Mouse (Mus musculus): ENCODE measurements at regions not wholly inside any gene's neighbourhood (a gene's known extent, or its start where the extent isn't known, plus 50 kb on each side); places are given as distances from the start of the nearest gene placed in this dataset.
"Not testable (repeated sequence)": the region's sequence is repeated elsewhere in the genome, so short reads cannot be mapped to it uniquely, and the experiment has no call there.

DNA sequence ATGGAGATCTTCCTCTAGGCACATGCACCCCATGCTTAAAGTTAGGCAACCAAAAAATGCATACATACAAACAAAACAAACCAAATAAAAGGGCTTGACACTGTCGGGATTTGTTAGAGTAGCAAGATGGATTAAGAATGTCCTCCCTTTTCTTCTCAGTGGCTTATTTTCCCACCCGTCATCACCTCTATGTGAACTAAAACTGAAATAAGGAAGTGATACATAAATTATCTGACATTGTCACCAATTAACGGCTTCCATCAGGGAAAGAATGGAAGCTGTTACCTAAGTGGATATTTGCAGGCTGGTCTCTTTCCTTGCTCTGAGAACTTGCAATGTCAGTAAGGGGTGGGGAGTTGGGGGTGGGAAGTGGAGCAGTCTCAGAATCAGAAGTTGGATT lies 541.5 kb downstream of the Diaph3 start:
- Histone ChIP-seq H3K9me3 (no peaks in the 10 kb centered on the region), H3K9ac (no peak overlapping the region), H3K36me3 (no peaks in the 10 kb centered on the region), H3K27ac (replicated peaks) (no peak overlapping the region), H3K4me1 (replicated peaks) (no peaks in the 10 kb centered on the region), H3K4me3 (no peak overlapping the region), H3K27me3 (no peaks in the 10 kb centered on the region), H3K4me2 (no peak overlapping the region)
- ATAC-seq (ENCODE audit: low read depth): no peak
- whole genome bisulfite sequencing: 64% methylated on average over 3 of the region's 3 CpGs

DNA sequence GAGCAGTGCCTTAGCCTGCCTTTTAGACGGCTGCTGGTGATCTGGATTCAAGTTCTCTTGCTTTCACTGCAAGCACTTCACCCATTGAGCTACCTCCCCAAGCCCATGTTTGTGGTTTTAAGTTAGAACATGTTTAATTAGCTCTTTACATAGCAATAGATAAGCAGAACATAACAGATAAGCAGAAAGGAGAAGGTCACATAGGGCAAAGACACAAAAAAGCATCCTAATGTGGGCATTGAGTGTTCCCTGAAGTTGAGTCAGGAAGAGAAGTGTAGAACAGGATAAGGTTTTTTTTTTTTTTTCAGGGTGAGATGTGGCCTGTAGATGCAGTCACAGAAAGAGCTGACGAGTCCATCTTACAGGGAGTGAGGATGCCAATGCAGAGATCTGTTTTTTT lies 552.5 kb downstream of the Diaph3 start:
- H3K4me2 ChIP-seq: no peak overlapping the region
- ATAC-seq (ENCODE audit: low read depth): no peak
- H3K4me1 ChIP-seq (replicated peaks): no peaks in the 10 kb centered on the region
- no peak overlapping the region for H3K4me3 ChIP-seq
- no peak overlapping the region for H3K27ac ChIP-seq (replicated peaks)
- H3K36me3 ChIP-seq: no peaks in the 10 kb centered on the region
- H3K27me3 ChIP-seq: no peaks in the 10 kb centered on the region
- WGBS: 87% methylated on average over 2 of the region's 2 CpGs
- no peak overlapping the region for H3K9ac ChIP-seq
- no peaks in the 10 kb centered on the region for H3K9me3 ChIP-seq

DNA sequence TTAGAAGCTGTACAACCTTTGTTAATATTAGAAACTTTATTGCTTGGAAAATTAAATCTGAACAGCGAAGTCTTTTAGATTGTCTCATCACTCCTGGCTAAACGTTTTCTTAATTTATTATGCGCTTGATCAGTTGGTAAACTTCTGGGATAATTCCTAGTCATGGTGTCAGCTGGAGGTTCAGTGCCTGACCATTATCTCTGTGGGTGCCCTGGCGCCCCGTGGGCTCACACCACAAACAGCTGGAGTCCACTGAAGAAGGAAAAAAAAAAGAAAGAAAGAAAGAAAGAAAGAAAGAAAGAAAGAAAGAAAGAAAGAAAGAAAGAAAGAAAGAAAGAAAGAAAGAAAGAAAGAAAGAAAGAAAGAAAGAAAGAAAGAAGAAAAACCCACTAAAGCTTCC lies 555.1 kb downstream of the Diaph3 start:
- H3K36me3 ChIP-seq; H3K4me2 ChIP-seq; H3K27me3 ChIP-seq; H3K27ac ChIP-seq (replicated peaks); H3K9ac ChIP-seq; H3K4me1 ChIP-seq (replicated peaks); ATAC-seq (ENCODE audit: low read depth); H3K4me3 ChIP-seq; H3K9me3 ChIP-seq: not testable (repeated sequence)
- 40% methylated on average over 5 of the region's 5 CpGs for WGBS

DNA sequence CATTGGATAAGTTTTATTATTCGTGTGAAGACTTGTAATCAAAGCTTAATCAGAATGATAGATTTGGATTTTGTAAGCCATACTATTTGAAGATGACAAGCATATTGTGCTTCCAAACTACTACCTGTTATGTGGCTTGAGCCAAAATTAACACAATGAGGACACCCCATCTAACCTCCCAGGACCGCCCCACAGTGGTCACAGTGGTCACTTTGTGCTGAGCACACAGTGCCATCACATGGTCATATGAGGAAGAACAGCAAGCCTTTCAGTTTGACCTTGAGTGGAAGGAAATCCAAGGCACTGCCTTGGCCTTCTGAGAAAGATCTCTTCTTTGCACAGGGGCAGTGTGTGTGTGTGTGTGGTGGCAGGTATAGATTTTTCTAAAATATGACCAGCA lies 578.3 kb downstream of the Diaph3 start:
- H3K9ac ChIP-seq: no peak overlapping the region
- H3K27me3 ChIP-seq: no peaks in the 10 kb centered on the region
- H3K4me3 ChIP-seq: no peak overlapping the region
- no peak overlapping the region for H3K4me2 ChIP-seq
- no peaks in the 10 kb centered on the region; the same call in 1 of the 2 replicates for H3K4me1 ChIP-seq (replicated peaks)
- H3K9me3 ChIP-seq: no peaks in the 10 kb centered on the region
- no peaks in the 10 kb centered on the region for H3K36me3 ChIP-seq
- WGBS: 62% methylated on average over 2 of the region's 2 CpGs
- H3K27ac ChIP-seq (replicated peaks): no peak overlapping the region
- no peak for ATAC-seq (ENCODE audit: low read depth)

DNA sequence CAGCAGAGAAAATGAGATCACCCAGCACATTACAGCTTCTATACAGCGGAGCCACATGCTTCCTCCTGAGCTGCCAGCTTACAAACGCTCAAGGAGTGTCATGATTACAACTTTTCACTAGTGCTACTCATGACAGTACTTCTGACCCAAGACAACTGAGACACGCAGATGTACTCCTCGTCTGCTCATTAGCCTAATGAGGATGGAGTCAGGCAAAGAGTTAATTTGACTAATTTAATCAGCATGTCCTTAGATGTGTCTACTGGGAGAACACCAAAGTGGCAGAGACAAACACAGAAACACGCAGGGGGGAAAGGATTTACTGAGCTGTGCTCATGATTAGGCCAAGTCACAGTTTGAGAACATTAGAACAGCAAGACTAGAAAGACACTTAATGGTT lies 603.0 kb downstream of the Diaph3 start:
- no peak overlapping the region for H3K9ac ChIP-seq
- no peaks in the 10 kb centered on the region for H3K36me3 ChIP-seq
- H3K9me3 ChIP-seq: no peaks in the 10 kb centered on the region
- no peaks in the 10 kb centered on the region for H3K4me1 ChIP-seq (replicated peaks)
- no peak overlapping the region for H3K4me2 ChIP-seq
- H3K27ac ChIP-seq (replicated peaks): no peak overlapping the region
- 68% methylated on average over 5 of the region's 5 CpGs for WGBS
- ATAC-seq (ENCODE audit: low read depth): no peak; the same call in 1 of the 2 replicates
- no peaks in the 10 kb centered on the region for H3K27me3 ChIP-seq
- no peak overlapping the region for H3K4me3 ChIP-seq

DNA sequence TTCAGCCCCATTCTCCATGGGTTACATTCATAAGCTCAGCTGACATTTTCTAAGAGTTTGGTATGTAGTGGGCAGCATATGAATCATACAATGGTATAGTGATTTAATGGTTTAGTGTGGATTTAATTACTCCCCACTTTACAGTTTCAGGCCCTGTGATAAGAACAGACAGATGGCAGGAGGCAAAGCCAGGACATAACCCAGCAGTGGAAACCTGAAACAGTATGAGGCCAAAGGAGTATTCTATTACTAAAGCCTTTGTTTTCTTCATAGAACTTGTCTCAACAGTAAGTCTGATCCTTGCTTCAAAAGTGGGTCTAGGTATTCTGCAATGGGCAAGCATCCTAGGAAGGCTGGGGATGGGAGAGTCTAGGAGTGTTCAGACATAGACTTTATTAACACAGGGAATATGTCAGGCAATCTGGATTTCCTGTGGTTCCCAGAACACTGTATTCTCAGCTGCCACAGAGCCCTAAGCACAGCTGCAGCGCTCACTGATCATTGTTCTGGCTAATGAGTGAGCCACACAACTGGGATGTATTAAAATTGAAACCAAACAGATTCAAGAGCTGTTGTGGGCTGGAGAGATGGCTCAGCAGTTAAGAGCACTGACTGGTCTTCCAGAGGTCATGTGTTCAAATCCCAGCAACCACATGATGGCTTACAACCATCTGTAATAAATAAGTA lies 604.6 kb downstream of the Diaph3 start:
- no peaks in the 10 kb centered on the region for H3K36me3 ChIP-seq
- no peak overlapping the region for H3K9ac ChIP-seq
- no peaks in the 10 kb centered on the region for H3K27me3 ChIP-seq
- H3K27ac ChIP-seq (replicated peaks): no peak overlapping the region
- WGBS: 83% methylated on average over 1 of the region's 1 CpGs
- no peaks in the 10 kb centered on the region for H3K4me1 ChIP-seq (replicated peaks)
- ATAC-seq (ENCODE audit: low read depth): no peak
- no peak overlapping the region for H3K4me2 ChIP-seq
- no peak overlapping the region for H3K4me3 ChIP-seq
- H3K9me3 ChIP-seq: no peaks in the 10 kb centered on the region

DNA sequence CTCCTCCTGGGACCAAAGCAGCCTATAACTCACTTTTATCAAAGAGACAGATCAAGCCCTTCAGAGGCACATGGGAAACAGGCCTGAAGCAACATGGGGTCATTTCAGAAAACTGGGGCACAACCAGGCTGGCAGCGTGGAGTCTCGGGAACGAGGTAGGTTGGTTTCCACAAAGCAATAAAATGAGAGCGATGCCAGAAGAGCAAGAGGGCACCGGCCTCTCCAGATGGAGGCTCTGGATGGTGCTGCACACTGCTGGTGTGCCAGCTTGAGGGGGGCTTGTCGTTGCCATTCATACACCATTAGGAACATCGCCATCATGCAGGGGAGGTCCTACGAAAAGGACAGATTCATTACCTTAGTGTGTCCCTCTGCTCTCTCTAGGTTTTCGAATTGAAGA lies 630.6 kb downstream of the Diaph3 start:
- no peak overlapping the region for H3K4me2 ChIP-seq
- no peaks in the 10 kb centered on the region for H3K36me3 ChIP-seq
- no peak overlapping the region for H3K4me3 ChIP-seq
- H3K4me1 ChIP-seq (replicated peaks): no peaks in the 10 kb centered on the region
- H3K27ac ChIP-seq (replicated peaks): no peak overlapping the region
- H3K9me3 ChIP-seq: no peaks in the 10 kb centered on the region
- WGBS: 91% methylated on average over 9 of the region's 9 CpGs
- ATAC-seq (ENCODE audit: low read depth): no peak
- H3K27me3 ChIP-seq: no peaks in the 10 kb centered on the region
- H3K9ac ChIP-seq: no peak overlapping the region

DNA sequence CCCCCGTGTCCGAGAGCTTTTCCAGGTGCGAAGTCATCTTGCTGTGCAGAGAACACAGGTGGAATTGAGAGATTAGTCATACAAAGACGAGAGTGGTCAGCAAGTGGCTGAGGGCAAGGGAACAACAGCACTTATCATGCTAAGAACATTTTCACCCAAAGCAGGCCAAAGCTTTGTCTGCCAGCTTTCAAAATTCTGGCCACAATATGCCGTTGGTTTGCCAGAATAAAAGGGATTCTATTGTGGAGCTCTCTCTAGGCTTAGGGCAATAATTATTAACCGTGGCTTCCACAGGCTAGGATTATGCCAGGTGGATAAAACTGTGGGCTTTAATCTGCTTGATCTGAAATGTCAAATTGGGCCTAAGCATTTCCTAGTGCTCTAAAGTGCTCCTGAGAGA lies 631.3 kb downstream of the Diaph3 start:
- 90% methylated on average over 6 of the region's 6 CpGs for WGBS
- Histone ChIP-seq H3K36me3 (no peaks in the 10 kb centered on the region), H3K4me1 (replicated peaks) (no peaks in the 10 kb centered on the region), H3K27me3 (no peaks in the 10 kb centered on the region), H3K9ac (no peak overlapping the region), H3K4me2 (no peak overlapping the region), H3K9me3 (no peaks in the 10 kb centered on the region), H3K4me3 (no peak overlapping the region), H3K27ac (replicated peaks) (no peak overlapping the region)
- no peak for ATAC-seq (ENCODE audit: low read depth)

DNA sequence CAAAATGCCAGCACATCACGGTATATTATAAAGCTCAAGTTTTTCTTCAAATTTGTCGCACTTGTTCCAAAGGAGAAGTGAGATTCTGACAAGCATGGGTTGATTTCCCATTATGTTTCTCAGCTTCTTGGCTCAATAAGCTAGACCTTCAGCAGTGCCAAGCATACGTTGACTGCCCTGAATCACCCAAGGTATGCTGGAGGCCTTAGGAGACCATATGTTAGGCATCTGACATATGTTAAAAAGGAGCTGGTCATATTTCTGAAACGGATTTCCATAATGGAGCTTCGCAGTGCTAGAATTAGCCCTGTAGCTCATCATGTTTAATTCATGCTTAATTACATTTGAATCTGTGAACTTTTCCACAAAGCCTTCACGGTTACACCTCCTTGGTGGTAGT lies 634.7 kb downstream of the Diaph3 start:
- Histone ChIP-seq H3K4me2 (no peak overlapping the region), H3K9ac (no peak overlapping the region), H3K4me3 (no peak overlapping the region), H3K27ac (replicated peaks) (no peak overlapping the region), H3K9me3 (no peaks in the 10 kb centered on the region), H3K36me3 (no peaks in the 10 kb centered on the region), H3K27me3 (no peaks in the 10 kb centered on the region), H3K4me1 (replicated peaks) (no peaks in the 10 kb centered on the region)
- no peak for ATAC-seq (ENCODE audit: low read depth)
- 63% methylated on average over 6 of the region's 6 CpGs for WGBS

DNA sequence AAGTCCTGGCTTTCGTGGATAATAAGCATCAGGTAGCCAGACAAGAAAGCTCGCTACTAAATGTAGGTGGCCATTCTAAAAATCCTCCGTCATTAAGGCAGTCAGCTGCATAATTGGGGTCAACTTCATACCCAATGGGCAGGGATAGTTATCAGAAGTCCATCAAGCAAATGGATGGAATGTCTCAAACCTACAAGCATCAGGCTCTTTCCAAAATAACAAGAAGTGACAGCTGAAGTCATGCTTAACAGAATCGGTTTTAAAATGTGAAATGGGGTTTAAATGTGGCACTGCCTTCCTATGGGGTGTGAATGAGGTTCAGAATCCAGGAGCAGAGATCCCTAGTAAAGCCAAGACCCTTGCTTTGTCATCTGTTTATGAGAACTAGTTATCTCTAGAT lies 650.2 kb downstream of the Diaph3 start:
- Histone ChIP-seq H3K27me3 (no peaks in the 10 kb centered on the region), H3K4me2 (0 out of 2 replicates have a peak overlapping the region, but pooled peaks have one; percentile 8), H3K36me3 (no peaks in the 10 kb centered on the region), H3K9me3 (no peaks in the 10 kb centered on the region), H3K4me3 (no peak overlapping the region), H3K9ac (no peak overlapping the region), H3K27ac (replicated peaks) (peak overlapping the region; percentile 52; the same call in 1 of the 2 replicates), H3K4me1 (replicated peaks) (peaks cover 24% of the 10 kb centered on the region)
- no peak for ATAC-seq (ENCODE audit: low read depth)
- WGBS: 88% methylated on average over 4 of the region's 4 CpGs

DNA sequence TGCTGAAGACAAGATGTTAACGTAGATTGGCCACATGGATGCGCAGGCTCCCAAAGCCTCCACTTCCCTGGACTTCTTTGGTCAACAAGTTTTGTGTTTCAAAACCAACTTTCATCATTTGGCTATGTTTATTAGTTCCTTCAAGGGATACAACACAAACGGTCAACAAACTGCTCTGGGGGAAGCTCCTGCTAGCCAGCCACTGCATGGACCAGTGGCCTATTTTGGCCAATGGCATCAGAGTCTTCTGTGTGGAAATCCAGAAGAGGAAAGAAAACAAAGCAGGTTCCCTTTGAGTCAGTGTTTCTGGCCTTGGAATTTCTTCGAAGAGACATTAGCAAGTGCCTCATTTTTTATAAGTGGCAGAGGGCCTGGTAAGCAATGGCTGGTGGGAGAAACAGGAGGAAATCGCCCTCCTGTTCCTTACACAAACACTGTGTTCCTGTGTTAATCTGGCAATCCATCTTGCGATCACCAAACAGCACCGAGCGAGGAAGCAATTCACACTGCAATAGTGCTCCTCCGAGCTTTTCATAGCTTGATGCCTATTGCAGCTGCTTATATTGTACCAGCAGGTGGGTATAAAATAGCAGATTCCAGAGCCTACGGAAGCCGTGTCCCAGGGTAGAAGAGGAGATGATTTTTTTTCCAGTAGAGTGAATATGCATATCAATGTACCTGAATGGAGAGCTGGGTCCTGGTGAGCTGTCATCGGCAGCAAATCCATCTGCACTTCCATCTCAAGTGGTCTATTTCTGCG lies 651.0 kb downstream of the Diaph3 start:
- peak; percentile 71 for ATAC-seq (ENCODE audit: low read depth)
- no peak overlapping the region for H3K4me3 ChIP-seq
- 48% methylated on average over 13 of the region's 13 CpGs for WGBS
- H3K9ac ChIP-seq: no peak overlapping the region
- peaks cover 24% of the 10 kb centered on the region for H3K4me1 ChIP-seq (replicated peaks)
- no peaks in the 10 kb centered on the region for H3K27me3 ChIP-seq
- no peaks in the 10 kb centered on the region for H3K9me3 ChIP-seq
- peak overlapping the region; percentile 52 for H3K27ac ChIP-seq (replicated peaks)
- no peaks in the 10 kb centered on the region for H3K36me3 ChIP-seq
- H3K4me2 ChIP-seq: 0 out of 2 replicates have a peak overlapping the region, but pooled peaks have one; percentile 8

DNA sequence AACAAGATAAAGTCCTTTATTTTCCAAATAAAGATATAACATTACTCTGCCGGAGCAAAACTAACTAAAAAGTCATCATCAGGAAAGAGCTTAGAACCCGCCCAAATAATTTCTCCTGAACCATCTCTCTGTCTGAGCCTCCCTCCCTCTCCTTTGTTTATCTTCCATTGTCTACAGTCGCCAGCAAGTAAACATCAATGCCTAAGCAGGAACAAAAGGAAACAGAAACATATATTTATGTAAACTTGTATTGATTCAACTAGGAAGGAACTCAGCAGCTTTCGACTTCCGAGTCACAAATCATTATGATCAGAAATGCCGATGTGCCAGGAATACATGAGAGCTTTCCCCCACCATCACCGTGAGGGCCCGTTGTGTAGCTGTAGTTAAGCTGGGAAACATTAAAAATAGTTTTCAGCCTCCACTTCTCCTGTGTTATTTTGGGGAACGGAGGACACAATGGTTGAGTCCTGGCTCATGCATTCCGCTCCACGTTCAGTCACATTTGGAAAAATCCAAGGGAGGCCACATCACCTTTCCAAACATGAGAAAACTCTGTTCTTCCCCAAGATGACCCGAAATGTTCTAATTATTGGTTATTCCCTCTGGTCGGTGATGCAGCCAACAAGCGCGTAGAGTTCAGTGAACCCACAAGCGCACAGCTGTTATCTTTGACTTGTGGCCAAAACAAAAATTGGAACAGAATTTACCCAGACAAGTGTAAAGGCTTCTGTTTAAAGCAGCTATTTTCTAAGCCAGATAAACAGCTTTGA lies 651.8 kb downstream of the Diaph3 start:
- ATAC-seq (ENCODE audit: low read depth): no peak
- Histone ChIP-seq H3K9ac (no peak overlapping the region), H3K36me3 (no peaks in the 10 kb centered on the region), H3K4me2 (no peak overlapping the region), H3K27me3 (no peaks in the 10 kb centered on the region), H3K27ac (replicated peaks) (peak overlapping the region; percentile 52; the same call in 1 of the 2 replicates), H3K4me1 (replicated peaks) (peaks cover 24% of the 10 kb centered on the region), H3K4me3 (no peak overlapping the region), H3K9me3 (no peaks in the 10 kb centered on the region)
- WGBS: 76% methylated on average over 16 of the region's 16 CpGs

Data from neural tube, embryonic 13.5 days (tissue).